Mouse (Mus musculus) lung, embryonic 14.5 days (tissue): ENCODE measurements at regions not wholly inside any gene's neighbourhood (a gene's known extent, or its start where the extent isn't known, plus 50 kb on each side); places are given as distances from the start of the nearest gene placed in this dataset.
A peak's percentile ranks its signal among the peaks of the same experiment; 100 is the strongest.

Source experiments
- ATAC-seq: fragments of 200-750 bp; cut with Nextera tagmentation; 2 replicates; pipeline ENCODE4 v1.8.0; 2017; ENCODE audit warnings: mild to moderate bottlenecking, moderate TSS enrichment, moderate library complexity; ENCODE audit not compliant: insufficient read depth
- DNase-seq: peaks from one replicate; pipeline ENCODE4 v3.0.0-alpha.2; 2015
- H3K27ac ChIP-seq: fragments of 300-500 bp; sonication (generic); 2 replicates; pipeline ENCODE4 v1.5.1; 2014; ENCODE audit warnings: low read depth, mild to moderate bottlenecking, moderate library complexity
- H3K27me3 ChIP-seq: fragments of 300-500 bp; sonication (generic); 2 replicates; pipeline ENCODE4 v1.6.1; 2014; ENCODE audit warnings: low read length, control low read depth; ENCODE audit not compliant: insufficient read depth
- H3K36me3 ChIP-seq: fragments of 300-500 bp; sonication (generic); 2 replicates; pipeline ENCODE4 v1.6.1; 2014; ENCODE audit warnings: control low read depth; ENCODE audit not compliant: insufficient read depth
- H3K4me1 ChIP-seq: fragments of 300-500 bp; sonication (generic); 2 replicates; pipeline ENCODE4 v1.6.1; 2014; ENCODE audit warnings: antibody characterized with exemption, control low read depth; ENCODE audit not compliant: insufficient read depth
- H3K4me2 ChIP-seq: fragments of 300-500 bp; sonication (generic); 2 replicates; pipeline ENCODE4 v1.6.1; 2014; ENCODE audit warnings: mild to moderate bottlenecking
- H3K4me3 ChIP-seq: fragments of 300-500 bp; sonication (generic); 2 replicates; pipeline ENCODE4 v1.5.1; 2014; ENCODE audit warnings: low read depth, low read length
- H3K9ac ChIP-seq: fragments of 300-500 bp; sonication (generic); 2 replicates; pipeline ENCODE4 v1.6.1; 2014
- H3K9me3 ChIP-seq: fragments of 300-500 bp; sonication (generic); 2 replicates; pipeline ENCODE4 v1.6.1; 2016; ENCODE audit warnings: low read depth, low read length, control low read depth
- CTCF ChIP-seq: IDR thresholded peaks from 2 replicates; pipeline ENCODE4 v1.5.1; 2016; ENCODE audit warnings: antibody characterized with exemption, low read depth
- WGBS: fragments of 180-500 bp; shearing (Covaris S2); extraction: QIAGEN DNeasy Blood & Tissue Kit; methylation state at CpG from one replicate; pipeline ENCODE4 v1.1.7; 2014; 5-methylcytosine and 5-hydroxymethylcytosine counted together

DNA sequence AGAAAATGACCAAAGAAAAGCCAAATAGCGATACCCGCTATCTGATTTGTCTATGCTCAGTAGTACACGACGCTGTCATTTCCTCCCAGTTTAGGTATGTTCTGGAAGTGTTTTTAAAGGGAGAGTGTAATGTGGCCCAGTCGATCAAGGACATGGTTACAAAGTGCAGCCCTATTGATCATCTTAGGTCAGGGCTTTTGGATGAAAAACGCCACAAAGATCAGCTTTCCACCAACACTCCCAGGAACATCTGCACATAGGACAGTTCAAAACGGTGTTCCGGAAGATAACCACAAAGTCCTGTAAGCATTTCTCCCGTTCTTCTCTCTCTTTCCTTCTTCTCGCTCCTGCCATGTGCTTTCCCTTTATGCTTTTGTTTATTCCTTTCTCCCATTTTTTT is 149.2 kb upstream of the Maf start:
- Histone ChIP-seq H3K4me2 (no peak overlapping the region), H3K4me1 (no peaks in the 10 kb centered on the region), H3K9me3 (no peaks in the 10 kb centered on the region), H3K4me3 (no peak overlapping the region), H3K36me3 (no peaks in the 10 kb centered on the region), H3K9ac (no peak overlapping the region), H3K27ac (no peak overlapping the region), H3K27me3 (no peaks in the 10 kb centered on the region)
- 81% methylated on average over 10 of the region's 10 CpGs for WGBS
- no peak for TF ChIP-seq CTCF
- DNase-seq: no peak
- ATAC-seq: no peak

- Histone ChIP-seq H3K4me2 (no peak overlapping the region), H3K36me3 (no peaks in the 10 kb centered on the region), H3K4me1 (no peaks in the 10 kb centered on the region), H3K9me3 (no peaks in the 10 kb centered on the region), H3K4me3 (no peak overlapping the region), H3K27ac (no peak overlapping the region), H3K27me3 (no peaks in the 10 kb centered on the region), H3K9ac (no peak overlapping the region)
- no peak for TF ChIP-seq CTCF
- WGBS: 85% methylated on average over 8 of the region's 8 CpGs
- ATAC-seq (no peak), DNase-seq (no peak)
These were observed 148.5 kb upstream of the Maf start for GRCm38 (mm10) chr8:115855934-115856629.

DNA sequence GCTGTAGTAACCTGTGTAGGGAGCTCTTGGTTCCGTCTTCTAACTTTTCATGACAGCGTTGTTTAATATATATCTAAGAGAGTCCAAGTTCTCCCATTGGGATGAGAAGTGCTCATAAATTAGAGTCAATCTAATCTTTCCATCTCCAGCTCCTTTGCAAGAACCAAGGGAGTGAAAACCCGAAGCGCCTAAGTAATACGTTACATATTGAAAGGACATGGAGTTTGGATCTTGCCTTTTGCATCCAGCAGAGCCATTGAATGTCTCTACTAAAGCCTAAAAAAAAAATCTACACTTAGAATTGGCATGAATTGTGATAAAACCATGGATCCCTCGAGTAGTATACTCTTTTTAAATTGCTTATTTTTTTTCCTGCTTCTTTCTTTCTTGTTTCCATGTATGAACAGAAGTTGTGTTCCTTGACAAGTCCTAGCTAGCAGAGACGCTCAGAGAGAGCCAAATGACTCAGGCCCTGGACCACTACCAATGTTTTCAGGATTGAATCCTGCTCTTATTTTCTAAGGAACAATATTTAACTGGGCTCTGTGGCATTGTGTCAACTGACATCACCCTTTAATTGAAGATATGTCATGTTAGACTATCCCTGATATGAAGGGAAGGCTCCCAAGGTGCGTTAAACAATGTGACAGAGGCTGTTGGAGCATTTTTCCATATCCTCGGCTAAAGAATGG is 146.8 kb upstream of the Maf start:
- H3K4me2 ChIP-seq: no peak overlapping the region
- H3K27ac ChIP-seq: no peak overlapping the region
- no peak for TF ChIP-seq CTCF
- 83% methylated on average over 9 of the region's 9 CpGs for WGBS
- H3K4me1 ChIP-seq: no peaks in the 10 kb centered on the region
- H3K9ac ChIP-seq: no peak overlapping the region
- H3K27me3 ChIP-seq: no peaks in the 10 kb centered on the region
- no peaks in the 10 kb centered on the region for H3K36me3 ChIP-seq
- DNase-seq (no peak), ATAC-seq (no peak)
- H3K4me3 ChIP-seq: no peak overlapping the region
- H3K9me3 ChIP-seq: no peaks in the 10 kb centered on the region

- no peak overlapping the region for H3K9ac ChIP-seq
These were observed 143.0 kb upstream of the Maf start for GRCm38 (mm10) chr8:115850552-115850951.

GRCm38 (mm10) chr8:115833391-115833790 is 125.8 kb upstream of the Maf start:
- H3K4me3 ChIP-seq: no peak overlapping the region
- H3K27me3 ChIP-seq: no peaks in the 10 kb centered on the region
- no peaks in the 10 kb centered on the region for H3K4me1 ChIP-seq
- ATAC-seq: no peak
- H3K27ac ChIP-seq: no peak overlapping the region
- DNase-seq: no peak
- H3K9me3 ChIP-seq: no peaks in the 10 kb centered on the region
- no peak overlapping the region for H3K9ac ChIP-seq
- no peak overlapping the region for H3K4me2 ChIP-seq
- TF ChIP-seq CTCF: no peak
- no peaks in the 10 kb centered on the region for H3K36me3 ChIP-seq

More at GRCm38 (mm10) chr8:115850552-115850951, 143.0 kb upstream of the Maf start:
- Histone ChIP-seq H3K27ac (no peak overlapping the region), H3K4me1 (no peaks in the 10 kb centered on the region), H3K4me2 (no peak overlapping the region), H3K36me3 (no peaks in the 10 kb centered on the region), H3K4me3 (no peak overlapping the region), H3K9me3 (no peaks in the 10 kb centered on the region), H3K27me3 (no peaks in the 10 kb centered on the region)
- TF ChIP-seq CTCF: no peak
- ATAC-seq (no peak), DNase-seq (no peak)
- 57% methylated on average over 1 of the region's 1 CpGs for WGBS

GRCm38 (mm10) chr8:115831675-115832074 is 124.1 kb upstream of the Maf start:
- H3K4me3 ChIP-seq: no peak overlapping the region
- no peaks in the 10 kb centered on the region for H3K27me3 ChIP-seq
- H3K27ac ChIP-seq: no peak overlapping the region
- H3K9me3 ChIP-seq: no peaks in the 10 kb centered on the region
- ATAC-seq (no peak), DNase-seq (no peak)
- no peak for TF ChIP-seq CTCF
- no peak overlapping the region for H3K4me2 ChIP-seq
- H3K4me1 ChIP-seq: peaks cover 3% of the 10 kb centered on the region
- H3K9ac ChIP-seq: no peak overlapping the region
- no peaks in the 10 kb centered on the region for H3K36me3 ChIP-seq
- 46% methylated on average over 1 of the region's 1 CpGs for WGBS

GRCm38 (mm10) chr8:115830012-115830662 is 122.5 kb upstream of the Maf start:
- DNase-seq: peak; percentile 80
- no peaks in the 10 kb centered on the region for H3K9me3 ChIP-seq
- no peaks in the 10 kb centered on the region for H3K36me3 ChIP-seq
- no peak overlapping the region for H3K27ac ChIP-seq
- 39% methylated on average over 4 of the region's 4 CpGs for WGBS
- TF ChIP-seq CTCF: no peak
- H3K4me1 ChIP-seq: peaks cover 13% of the 10 kb centered on the region
- no peak overlapping the region for H3K9ac ChIP-seq
- H3K4me2 ChIP-seq: no peak overlapping the region
- H3K4me3 ChIP-seq: no peak overlapping the region
- ATAC-seq: no peak
- no peaks in the 10 kb centered on the region for H3K27me3 ChIP-seq
